Mouse (Mus musculus): ENCODE results near the gene Ccdc65.

Ccdc65 gene

DNA sequence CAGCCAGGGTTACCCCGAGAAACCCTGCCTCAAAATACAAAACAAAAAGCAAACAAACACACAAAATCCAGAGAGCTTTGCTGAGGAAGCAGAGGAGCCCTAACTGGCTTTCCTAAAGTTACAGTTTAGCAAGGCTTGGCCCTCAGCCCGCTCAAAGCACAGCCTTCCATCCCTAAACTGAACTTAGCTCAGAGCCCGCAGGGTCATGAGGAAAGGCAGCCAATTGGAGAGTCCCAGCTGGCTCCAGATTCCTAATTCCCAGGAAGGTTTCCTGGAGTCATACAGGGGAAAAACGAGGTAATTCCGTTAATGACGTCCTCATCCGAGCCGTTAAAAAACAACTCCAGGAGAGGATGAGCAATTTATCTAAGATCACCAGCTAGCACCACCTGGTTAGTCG is 12.3 kb upstream of the Ccdc65 start:
- peak; percentile 89 to 93 for DNase-seq

DNA sequence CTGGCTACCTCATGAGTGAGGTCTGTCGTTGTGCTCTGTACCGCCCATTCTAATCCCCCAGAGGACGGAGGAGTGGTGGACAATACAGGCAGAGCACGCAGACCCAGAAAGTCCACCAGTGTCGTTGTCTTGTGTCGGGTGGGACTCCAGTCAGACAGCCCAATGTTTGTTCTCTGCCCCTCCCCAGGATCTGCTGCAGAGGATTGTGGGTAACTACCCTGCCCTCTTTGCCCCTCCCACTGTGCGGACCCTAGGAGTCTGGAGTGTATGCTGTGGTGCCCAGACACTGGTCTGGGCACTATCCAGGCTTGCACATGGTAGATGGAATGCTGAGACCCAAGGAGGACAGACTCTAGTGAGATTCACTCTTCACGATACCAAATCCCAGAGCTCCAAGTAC is 11.8 kb upstream of the Ccdc65 start:
- no peak for DNase-seq

DNA sequence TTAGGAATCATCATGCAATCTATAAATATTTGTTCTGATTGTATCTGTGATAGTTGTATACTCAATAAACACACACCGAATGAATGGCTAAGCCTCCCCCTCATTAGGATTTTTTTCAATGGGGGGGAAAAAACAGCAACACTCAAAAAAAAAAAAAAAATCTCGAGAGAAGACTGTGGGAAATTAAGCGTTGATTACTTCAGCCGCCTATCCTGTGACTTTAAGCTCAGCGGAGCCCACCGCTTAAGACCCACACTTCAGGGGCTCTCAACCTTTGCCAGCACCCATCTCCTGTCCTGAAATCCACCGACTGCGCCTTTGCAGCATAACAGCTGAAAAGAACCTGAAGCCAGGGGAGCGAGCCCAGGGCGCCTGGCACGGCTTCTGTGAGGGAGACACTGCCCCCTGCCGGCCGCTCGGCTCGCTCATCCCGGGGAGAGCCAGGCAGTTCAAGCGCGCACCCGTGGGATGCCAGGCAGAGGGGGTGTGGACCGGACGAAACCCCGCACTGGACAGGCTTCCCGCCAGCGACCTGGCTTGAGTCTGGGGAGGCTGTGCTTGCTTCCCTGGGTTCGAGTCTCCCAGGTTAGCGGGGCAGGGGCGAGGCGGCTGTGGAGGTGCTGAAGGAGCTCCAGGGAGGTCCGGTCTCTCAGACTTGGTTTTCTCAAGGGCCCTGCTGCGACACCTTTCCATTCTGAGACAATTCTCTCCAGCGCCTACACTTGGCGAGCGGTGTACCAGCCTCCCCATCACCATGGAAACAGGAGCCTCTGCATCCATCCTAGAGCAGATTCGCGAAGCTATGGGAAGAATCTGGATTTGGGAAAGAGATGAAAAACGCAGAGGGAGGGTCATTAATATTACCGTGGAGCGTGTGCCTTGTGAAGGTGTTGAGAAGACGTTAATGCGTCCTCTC is 8.6 kb upstream of the Ccdc65 start:
- DNase-seq: peak; percentile 89 to 93

DNA sequence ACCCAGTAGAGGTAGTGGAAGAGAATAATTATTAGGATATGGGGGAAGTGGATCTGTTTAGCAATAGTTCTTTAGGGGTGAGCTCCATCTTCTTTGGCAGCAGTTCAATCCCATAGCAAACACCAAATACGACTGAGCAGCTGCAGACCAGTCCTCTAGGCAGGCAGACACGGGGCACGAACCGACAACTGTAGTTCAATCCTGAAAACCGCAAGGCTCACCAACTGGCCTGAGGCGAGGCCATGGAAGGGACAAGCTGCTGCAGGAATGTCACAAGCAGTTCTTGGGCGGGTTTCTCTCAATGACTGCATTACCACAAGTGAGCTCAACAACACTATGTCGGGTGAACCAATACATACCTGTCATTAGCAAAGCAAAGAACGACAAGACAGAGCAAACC is 3.7 kb upstream of the Ccdc65 start:
- DNase-seq: peak in 1 of 2 experiments; percentile 28

DNA sequence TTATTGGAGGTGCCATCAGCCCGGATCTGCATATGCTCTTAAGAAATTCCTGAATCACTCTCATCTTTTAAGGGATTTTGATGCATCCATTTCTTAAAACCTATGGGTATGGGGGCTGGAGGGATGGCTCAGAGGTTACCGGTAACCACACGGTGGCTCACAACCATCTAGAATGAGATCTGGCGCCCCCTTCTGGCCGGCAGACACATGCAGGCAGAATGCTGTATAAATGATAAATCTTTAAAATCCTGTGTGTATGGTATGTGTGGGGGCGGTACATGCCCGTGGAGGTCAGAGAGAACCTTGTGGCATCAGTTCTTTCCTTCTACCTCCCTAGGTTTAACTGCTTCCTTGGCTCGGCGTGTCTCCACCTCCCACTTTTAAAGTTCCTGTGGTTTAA is 2.4 kb downstream of the Ccdc65 start:
- peak; percentile 71 to 88 for DNase-seq

DNA sequence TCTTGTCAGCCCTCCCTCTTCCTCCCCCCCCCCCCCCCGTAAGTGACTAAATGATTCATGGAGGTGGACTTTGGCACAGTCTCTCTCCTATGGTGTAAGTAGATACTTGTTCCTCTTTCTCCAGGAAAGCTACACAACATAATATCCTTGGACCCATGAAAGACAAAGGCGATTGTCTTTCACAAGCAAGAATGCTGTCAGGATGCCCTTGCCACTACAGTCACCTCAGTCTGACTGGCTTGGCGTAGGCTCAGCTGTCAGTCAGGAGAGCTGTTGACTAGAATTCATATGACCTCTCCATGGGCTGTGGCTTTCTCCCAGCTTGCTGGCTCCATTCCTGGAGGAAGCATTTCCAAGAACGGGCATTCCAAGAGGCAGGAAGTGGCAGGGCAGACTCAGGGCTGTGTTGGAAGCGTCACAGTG is 6.2 kb downstream of the Ccdc65 start:
- DNase-seq: peak; percentile 51 to 72

DNA sequence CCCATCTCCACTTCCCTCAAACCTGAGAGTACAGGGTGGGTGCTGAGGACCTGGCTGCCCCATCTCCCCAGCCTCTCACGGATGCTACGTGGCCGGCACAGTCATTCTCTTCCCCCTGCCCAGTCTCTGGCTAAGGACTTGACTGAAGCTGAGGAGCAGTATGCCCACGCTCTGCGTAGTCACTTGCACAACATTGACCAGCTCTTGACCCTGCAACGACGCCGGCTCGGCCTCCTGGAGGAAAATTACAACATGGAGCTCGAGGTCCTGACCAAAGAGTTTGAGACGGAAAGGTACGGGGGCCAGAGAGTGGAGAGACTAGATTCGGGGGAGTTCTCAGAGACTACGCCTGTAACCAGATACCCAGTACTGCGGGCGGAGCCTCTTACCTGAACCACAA is 9.3 kb downstream of the Ccdc65 start:
- no peak for DNase-seq

DNA sequence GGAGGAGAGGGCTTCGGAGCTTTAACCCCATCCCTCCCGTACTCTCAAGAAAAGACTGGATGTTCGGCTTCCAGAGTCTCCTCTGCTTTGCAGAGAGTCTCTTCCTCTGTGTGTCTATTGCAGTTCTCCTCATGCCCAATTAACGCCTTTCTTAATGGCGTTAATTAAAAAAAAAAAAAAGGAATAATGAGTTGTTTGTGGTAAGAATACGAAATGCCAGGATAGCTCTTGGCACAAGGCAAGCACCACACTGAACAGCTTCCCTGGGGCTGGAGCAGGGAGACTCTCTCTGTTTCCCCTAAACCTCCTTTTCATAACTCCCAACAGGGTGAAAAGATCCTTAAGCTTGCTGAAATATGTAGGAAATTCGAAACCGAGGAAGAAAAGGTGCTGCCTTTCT is 14.2 kb downstream of the Ccdc65 start:
- DNase-seq: no peak

DNA sequence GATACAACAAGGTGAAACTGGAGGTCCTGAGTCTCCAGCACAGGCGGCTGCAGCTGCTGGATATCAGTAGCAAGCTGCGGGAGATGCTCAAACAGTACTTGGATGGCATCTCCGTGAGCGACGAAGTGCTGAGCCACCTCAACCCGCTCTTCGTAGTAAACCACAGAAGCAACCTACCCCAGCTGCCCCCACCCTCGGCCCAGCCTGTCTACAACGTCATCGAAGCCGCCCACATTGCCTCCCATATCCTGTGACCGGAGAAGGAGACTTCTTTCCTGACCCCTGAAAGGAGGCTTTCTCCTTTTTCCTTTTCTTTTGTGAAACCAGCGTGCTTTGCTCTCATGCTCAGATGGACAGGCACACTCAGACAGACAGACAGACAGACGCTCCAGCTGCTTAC is 14.8 kb downstream of the Ccdc65 start:
- peak; percentile 41 to 64 for DNase-seq

DNA sequence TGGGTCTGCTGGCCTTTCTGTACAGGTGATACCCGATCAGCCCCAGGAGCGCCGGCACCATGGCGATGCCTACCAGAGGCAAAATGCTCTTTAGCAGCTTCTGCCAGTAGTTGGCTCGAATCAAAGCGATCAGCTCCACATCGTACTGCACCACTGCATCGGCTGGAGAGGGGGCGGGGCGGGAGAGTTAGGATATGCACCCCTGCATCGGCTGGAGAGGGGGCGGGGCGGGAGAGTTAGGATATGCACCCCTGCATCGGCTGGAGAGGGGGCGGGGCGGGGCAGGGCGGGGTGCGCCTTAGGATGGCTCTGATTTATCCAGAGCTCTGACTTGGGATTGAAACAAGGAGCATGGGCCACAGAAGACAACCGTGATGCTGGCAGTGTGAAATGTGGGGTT is 16.4 kb downstream of the Ccdc65 start:
- no peak for DNase-seq

DNA sequence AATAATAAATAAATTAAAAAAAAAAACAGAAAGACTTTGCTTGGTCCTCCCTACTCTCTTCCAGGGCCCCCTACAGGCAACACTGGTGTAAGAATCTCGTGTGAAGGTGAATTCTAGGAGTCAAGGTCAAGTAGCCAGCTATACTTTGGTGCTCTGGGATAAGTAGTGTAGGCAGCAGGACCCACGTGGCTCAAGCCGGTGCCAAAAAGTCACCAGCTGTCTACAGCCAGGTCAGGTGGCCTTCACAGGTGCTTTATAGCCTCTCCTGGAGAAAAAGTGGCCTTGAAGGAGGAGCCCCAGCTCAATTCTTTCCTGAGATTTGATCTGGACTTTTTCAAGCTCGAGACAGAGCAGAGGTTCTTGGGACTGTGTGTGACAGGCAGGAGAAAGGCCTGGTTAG is 18.1 kb downstream of the Ccdc65 start:
- peak; percentile 30 to 74 for DNase-seq

DNA sequence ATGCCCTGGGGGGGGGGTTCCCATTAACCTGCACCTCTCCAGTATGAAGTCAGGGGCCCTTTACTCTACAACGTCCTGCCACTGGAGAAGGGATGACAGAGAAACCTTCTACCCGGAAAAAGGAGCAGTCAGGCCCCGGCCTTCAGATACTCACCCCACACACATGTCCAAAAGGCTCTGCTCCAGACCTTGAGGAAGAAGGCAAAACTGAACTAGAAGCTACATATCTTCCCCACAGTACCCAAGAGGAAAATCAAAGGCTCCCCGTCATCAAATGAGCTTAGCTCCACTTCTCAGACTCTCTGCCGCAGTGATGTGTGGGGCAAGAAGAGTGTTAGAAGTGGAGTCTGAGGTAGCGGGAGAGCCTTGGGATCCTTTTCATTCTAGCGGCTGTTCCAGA is 18.7 kb downstream of the Ccdc65 start:
- DNase-seq: no peak

DNA sequence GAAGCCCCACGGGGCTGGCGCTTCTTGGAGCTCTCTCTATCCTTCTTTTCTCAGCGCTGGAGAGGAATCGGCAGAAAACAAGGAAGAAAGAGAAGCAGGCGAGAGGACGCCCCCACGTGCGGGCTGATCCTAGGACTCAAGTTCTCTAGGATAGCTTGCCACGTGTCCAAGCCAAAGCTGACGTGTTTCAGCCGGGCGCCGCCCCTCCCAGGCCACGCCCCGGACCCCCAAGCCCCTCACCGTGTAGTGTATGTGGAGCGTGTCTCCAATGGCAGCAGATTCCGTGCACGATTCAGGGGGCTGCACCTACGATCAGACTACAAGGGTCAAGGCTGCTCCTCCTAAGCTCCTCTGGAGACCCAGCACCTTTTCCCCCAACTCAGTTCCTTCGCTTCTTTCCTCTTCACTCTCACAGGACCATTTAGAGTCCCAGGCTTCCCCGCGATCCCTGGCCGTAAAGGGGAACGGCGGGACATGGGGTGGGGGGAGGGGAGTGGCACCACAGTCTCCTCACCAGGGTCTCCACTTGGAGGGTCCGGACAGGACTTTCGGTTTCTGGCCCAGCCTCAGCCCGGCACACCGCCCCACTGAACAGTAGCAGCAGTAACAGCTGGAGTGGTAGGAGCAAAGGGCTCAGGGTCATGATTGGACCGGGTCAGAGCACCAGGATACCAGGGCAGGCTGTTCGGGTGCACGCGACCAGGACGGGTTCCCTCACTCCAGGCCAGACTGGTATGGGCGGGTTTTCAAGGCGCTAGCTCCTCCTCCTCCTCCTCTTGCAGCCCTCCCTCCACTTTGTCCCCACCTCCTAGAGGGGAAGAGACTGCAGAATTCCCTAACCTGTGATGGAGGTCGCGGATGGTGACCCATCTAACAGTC is 19.7 kb downstream of the Ccdc65 start, which contains the start of gene Fkbp11:
Gene Fkbp11, minus strand, starts transcription at position 756 of the 879 bp plus-strand sequence.
- DNase-seq: peak; percentile 77 to 89

DNA sequence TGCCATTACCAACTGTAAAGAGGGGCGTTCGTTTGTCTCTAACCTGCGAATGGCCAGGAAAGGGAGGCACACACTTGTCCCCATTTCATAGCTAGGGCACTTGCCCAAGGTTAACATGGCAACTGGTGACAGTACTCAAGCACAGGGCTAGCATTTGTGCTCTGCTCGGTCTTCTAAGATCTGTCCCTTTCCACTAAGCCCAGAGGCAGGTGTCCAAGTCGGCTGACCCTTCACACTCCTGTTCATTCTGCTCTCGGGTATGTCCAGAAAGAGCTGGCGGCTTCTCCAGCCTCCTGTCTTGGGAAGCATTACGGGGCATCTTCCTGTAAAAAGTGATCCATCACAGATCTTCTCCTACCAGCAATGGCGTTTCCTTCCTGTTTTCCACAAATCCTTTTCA is 20.4 kb downstream of the Ccdc65 start:
- peak; percentile 58 to 76 for DNase-seq

DNA sequence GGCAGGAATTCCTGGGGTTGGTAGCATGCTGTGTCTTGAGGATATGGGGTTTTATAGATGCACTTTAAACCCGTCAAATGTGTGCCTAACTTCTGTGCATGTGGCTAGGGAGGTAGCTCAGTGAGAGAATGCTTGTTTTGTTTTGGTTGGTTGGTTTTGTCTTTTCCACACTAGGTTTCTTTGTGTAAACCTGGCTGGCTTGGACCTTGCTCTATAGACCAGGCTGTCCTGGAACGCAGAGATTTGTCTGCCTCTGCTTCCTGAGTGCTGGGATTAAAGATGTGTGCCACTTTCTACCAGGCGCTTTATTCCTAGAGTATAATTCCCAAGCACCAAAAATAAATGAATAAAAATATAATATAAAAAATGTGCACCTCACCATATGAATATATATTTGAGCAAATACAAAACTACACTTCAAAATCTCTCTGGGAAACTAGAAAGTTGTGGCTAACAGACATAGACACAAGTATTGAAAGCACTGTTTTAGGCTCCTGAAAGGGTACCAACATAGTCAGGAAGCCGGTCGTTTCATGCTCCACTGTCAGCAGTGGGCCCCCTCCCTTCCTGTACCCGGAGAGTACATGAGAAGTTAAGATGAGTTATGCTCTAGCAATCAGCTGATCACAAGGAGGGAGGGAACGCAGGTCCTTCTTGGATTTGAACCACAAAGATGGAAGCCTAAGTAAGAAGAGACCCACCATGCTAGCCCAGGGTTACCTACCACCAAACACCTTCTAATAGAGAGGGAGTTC is 22.0 kb downstream of the Ccdc65 start:
- peak in 1 of 2 experiments; percentile 13 for DNase-seq

DNA sequence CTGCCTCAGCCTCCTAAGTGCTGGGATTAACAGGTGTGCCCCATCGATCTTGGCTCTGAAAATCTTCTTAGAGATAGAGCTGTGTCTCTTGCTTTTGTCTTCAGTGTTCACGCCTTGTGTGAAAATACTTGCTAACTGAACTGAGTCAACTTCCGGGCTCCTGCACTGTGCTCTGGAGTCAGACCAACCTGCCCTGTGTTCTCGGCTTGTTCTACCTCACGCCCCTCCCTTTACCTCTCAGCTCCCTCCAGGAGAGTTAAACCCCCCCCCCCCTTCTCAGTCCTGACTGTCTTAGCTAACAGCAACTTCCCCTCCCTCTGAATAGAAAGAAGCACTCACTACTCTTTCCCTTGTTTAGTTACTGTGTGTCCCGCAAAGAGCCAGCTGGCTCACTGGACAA is 22.8 kb downstream of the Ccdc65 start:
- DNase-seq: no peak

DNA sequence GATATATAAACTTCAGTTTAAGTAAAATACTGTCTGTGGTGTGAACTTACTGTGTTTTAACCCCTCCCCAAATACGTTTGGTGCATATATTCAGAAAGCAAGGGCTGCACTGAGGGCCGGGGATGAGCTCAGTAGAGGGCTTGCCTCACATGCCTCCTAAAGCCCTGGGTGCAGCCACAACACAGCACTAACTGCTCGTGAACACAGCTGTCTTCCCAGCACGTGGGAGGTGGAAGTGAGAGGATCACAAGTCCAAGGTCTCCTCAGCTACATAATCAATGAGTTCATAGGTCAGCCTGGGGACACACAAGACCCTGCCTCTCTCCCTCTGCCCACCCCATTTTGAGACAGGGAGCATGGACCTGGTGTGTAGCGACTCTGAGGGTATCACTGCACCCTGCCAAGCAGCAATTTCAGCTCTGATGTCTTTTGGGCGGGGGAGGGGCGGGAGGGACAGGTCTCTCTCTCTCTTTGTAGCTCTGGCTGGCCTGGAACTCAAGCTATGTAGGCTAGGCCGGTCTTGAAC is 24.1 kb downstream of the Ccdc65 start:
- DNase-seq: no peak

DNA sequence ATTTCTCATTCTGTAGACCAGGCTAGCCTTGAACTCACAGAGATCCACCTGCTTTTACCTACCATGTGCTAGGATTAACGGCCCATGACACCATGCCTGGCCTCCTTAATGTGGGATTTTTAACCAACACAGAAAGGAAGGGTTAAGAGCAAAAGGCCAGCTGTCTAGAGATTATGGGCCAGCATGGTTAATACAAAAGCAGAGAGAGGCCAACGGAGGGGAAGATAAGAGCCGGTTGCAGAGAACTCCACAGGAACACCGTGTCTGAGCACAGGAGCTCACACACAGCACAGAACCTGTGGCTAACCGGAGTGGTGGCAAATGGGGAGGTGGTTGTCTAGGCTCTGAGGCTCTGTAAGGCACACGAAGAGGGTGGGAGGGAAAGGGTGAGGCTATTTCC is 25.4 kb downstream of the Ccdc65 start:
- DNase-seq: no peak

DNA sequence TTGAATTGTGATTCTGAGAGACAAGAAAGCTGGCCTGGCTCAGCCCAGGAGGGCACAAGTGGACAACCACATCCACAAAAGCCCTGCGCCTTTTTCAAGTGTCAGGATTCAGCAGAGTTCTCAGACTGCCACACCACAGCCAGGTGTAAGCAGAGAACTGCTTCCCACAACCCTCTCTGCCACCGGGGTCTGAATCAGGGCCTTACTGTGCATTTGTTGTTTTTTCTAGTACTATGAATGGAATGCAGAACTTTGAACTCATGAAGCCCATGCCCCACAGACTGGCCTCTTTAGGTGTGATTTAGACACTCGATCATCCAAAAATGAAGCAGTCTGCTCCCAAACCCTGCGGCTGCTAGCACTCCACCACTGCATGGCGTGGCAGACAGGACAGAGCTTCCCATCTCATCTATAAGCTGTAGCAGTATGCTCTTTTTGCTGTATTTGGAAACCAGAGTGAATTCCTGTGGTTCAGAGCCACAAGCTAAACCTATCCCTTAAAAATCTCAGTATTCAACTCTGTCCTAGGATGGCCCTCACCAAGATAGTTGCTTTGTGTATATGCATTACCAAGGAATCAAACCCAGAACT is 26.1 kb downstream of the Ccdc65 start:
- peak; percentile 40 to 51 for DNase-seq

DNA sequence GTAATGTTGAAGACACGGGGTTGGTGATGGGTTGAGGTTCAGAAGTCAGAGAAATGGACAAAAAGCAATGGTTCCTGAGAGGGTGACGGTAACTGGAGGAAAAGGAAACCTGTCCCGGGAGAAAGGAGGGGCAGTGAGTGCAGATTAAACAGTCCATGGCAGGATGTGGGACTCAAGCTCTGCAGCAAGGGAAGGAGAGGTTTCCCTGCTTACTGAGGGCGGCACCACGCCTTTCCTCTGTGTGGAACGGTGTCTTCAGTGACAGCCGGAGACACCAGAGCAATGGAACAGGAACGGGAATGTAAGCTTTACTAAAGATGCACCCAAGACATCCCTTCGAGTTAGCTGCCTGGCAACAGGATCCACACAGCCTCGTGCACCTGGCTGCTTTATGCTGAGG is 28.5 kb downstream of the Ccdc65 start:
- DNase-seq: peak; percentile 30 to 54

DNA sequence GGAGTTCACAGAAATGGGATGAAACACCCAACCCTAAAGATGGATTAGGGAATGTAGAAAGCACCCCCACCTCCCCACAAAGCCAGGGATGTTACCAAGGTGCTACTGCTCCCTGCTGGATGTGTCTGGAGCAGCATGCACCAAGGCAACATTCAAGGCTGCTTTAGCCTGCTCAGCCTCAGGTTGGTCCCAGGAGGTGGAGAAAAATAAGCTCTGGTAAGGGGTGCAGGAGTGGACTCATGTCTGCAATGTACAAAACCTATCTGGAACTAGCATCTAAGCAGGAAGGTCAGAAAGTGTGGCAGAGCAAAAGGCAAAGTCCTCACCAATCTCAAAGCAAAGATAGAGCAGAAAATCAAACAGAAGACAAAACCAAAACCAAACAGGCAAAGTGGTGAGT is 29.9 kb downstream of the Ccdc65 start:
- DNase-seq: peak; percentile 56 to 67

DNA sequence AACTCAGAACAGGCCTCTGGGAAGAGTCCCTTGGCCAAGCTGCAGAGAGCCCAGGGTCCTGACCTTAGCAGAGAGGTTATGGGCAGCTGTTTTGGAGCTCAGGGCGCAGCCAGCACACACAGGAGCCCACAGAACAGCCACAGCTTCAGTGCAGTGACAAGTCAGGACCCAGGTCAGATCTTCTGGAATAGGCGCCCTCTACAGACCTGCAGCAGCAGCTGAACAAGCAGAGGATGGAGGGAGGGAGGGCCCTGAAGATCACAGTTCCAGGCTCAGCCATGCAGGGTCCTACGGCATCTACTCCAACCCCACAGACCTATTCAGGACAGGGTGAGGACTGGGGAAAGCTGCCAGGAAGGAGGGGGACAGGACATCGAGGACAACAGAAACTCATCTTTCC is 30.8 kb downstream of the Ccdc65 start:
- no peak for DNase-seq
